Mouse (Mus musculus) MEL (cell line): ENCODE measurements at regions not wholly inside any gene's neighbourhood (a gene's known extent, or its start where the extent isn't known, plus 50 kb on each side); places are given as distances from the start of the nearest gene placed in this dataset.

ENCODE experiments used
- MXI1 ChIP-seq: IDR thresholded peaks from 2 replicates; pipeline ENCODE4 v1.6.1; 2011; ENCODE audit warnings: mild to moderate bottlenecking, low read depth, low read length, improper control_type of control experiment
- ZC3H11A ChIP-seq: IDR thresholded peaks from 2 replicates; pipeline ENCODE4 v1.6.1; 2012; ENCODE audit warnings: low read depth, mild to moderate bottlenecking, inconsistent platforms, low read length, improper control_type of control experiment

- TF ChIP-seq MXI1 (no peak), ZC3H11A (no peak)
Observed at GRCm38 (mm10) chr16:24171161-24171560, 182.5 kb upstream of the Bcl6 start.
